Mouse (Mus musculus) T-helper 1 cell (primary cell): ENCODE results near the gene Heatr5b.

ENCODE experiments used
- in situ Hi-C: fragments of 300-600 bp; cut with MboI, MseI; formaldehyde crosslinking; loops from one replicate; pipeline ENCODE4 v1.15.1; 2025; ENCODE audit warnings: high pct_unique_total_duplicates

The Heatr5b gene

DNA sequence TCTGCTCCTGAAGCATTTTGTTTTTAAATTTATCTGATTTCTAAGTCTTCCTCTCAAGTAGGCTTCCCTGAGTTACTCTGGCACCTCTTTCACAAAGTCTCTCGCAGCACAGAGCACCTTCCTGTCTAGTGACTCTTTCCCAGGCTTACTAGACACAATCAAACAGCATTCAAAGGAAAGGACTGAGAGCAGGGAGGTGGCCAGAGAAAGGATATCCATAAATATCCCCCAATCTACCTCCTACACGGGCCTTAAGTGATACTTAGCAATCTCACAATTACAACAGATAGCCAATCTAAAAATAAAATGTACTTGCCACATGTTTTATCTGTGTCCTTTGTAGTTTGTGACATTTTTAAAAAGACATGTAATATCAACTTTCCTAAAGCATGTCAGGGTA lies 66.2 kb downstream of the Heatr5b start:
- in situ Hi-C loops = no loop called here

DNA sequence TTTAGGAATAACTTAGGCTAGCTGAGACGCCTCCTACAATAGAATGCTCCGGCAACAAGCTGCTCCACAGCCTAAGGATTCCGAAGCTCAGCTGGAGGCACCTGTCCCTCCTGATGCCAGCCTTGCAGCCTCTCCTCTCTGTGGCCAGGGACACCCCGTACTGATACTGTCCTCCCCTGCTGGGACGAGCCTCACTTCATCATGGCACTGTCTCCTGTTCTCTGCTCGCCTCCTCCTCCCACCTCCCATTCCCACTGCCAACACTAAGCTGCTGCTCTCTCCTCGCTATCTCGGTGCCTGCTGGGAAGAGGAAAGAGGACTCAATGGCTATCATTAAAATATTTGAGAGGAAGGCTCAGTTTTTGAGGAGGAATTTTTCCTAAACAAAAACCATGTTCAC lies 67.6 kb downstream of the Heatr5b start:
- in situ Hi-C loops = no loop called here

GRCm38 (mm10) chr17:78766084-78766483 lies 69.1 kb downstream of the Heatr5b start:
- in situ Hi-C loops = no loop called here

DNA sequence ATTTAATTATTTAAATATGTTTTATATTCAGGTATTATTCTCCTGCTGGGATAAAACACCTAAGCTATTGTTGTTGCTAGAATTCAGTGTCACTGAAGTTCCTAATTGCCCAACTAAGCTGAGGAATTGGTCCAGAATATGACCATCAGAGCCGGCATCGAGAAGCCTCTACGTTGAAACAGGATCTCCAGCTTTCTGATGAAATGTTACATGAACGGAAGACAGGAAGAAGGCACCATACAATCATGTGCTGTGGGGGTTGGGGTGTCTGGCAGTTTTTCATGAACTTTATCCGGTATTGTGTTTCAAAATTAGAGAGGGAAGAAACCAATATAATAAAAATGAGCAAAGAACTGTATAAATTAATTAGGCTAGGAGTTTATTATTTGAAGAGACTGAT lies 71.9 kb downstream of the Heatr5b start:
- in situ Hi-C loops = no loop called here

DNA sequence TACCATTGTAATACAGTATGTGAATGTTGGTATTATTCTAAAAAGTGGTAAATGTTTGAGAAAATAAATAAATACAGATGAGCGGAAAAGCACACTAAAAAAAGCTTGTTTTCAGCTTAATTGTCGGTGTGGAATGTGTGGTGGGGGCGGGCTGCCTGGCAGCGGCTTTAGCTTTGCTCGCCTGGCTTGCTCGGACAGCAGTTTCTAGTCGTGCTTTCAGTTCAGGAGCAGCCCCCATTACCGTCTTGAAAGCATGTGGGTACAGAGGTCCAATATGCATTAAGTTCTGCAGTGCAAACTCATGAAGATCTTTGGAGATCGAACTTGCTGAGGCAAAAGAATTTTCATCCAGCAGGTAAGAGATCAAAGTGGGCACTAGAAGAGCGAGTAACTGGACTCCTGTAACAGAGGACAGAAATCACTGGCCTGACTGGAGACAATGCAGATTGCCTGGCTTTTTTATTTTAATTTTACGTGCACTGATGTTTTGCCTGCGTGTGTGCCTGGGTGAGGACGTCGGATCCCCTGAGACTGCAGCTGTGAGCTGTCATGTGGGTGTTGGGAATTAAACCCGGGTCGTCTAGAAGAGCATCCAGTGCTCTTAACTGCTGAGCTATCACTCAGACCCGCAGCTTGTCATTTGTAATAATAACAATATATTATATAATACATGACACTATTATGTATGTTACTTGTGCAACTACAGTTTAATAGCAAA lies 82.1 kb downstream of the Heatr5b start:
- in situ Hi-C loops = no loop called here

DNA sequence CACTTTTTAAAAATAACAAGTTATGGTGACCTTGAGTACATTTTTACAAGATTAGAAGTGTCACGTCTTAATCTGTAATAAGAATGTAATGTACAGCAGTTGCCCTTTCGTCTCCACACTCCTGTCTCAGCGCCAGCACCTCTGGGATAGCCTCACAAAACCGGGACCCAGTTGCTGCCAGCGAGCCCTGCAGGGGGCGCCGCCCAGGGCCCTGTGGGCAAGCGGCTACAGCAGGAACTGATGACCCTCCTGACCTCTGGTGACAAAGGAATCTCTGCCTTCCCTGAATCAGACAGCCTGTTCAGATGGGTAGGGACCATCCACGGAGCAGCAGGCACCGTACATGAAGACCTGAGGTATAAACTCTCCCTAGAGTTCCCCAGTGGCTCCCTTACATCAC lies 83.1 kb downstream of the Heatr5b start:
- in situ Hi-C loops = no loop called here

- in situ Hi-C loops = no loop called here
Observed at GRCm38 (mm10) chr17:78748440-78748839, 86.7 kb downstream of the Heatr5b start.

- in situ Hi-C loops = loop anchor here (5.0 kb wide), 1 partner anchor 199 kb away; the partner anchor contains the start of genes Cebpz and Ndufaf7
Observed at GRCm38 (mm10) chr17:78738416-78738815, 96.7 kb downstream of the Heatr5b start.

DNA sequence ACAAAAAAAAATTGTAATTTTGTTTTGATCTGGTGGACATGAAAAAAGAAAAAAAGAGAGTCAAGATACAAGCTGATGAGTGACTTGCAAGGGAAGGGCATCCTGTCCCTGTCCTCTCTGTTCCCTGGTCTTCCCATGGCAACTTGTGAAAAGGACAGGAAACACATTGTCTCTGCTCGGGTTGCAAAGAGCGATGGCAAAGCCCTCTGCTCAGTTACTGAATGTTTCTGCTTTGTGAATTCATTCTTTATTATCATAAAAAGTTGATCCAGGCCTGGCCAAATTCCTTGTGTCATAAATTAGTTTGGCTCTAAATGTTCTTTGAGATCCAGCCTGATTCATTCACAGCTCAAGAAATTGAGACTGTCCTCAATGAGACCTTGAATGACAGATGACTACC lies 97.4 kb downstream of the Heatr5b start:
- in situ Hi-C loops = loop anchor here (5.0 kb wide), 1 partner anchor 200 kb away; the partner anchor contains the start of genes Cebpz and Ndufaf7

DNA sequence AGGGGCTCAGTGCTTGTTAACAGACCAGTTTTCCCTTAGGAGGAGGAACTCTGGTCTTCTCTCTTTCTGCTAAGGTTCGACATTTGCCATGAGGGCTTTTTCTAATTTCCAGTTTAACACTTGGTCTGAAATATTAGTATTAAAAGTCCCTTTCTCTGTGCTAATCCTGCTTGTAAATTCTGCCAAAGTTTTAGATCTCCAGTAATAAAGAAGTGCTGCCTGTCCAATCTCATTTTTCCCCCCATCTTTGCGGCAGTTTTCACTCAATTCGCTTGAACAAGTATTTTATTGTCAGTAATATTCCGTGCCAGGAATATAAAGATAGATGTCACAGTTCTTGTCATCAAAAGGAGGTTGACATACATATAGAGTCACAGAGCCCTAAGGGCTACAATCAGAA lies 98.1 kb downstream of the Heatr5b start, which contains the start of gene Strn:
Gene Strn, minus strand, starts transcription at position 101 of the 400 bp plus-strand sequence.
- in situ Hi-C loops = loop anchor here (5.0 kb wide), 1 partner anchor 200 kb away; the partner anchor contains the start of genes Cebpz and Ndufaf7

- in situ Hi-C loops = loop anchor here (5.0 kb wide), 1 partner anchor 201 kb away; the partner anchor contains the start of genes Cebpz and Ndufaf7
Observed at GRCm38 (mm10) chr17:78736473-78736988, 98.6 kb downstream of the Heatr5b start.

- in situ Hi-C loops = loop anchor here (5.0 kb wide), 1 partner anchor 201 kb away; the partner anchor contains the start of genes Cebpz and Ndufaf7
Observed at GRCm38 (mm10) chr17:78735731-78736472, 99.3 kb downstream of the Heatr5b start.

DNA sequence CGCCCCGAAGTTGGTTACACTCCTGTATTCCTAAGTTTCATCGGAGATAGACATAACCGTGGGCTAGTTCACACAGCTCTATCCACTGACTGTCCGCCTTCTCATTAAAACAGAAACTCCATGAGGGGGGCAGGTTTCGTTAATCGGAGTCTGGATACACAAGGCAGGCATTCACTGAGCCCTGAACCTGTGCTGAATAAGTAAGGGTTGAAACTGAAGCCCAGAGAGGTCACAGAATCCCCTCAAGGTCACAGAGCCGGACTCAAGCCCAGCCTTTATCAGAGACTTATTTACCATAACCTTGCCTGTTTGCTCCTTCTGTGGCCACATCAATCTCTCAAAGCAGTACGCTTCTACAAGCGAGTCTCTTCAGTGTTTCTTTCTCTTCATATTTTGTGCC lies 100.4 kb downstream of the Heatr5b start:
- in situ Hi-C loops = loop anchor here (5.0 kb wide), 1 partner anchor 202 kb away; the partner anchor contains the start of genes Cebpz and Ndufaf7

- in situ Hi-C loops = no loop called here
Observed at GRCm38 (mm10) chr17:78732056-78732455, 103.1 kb downstream of the Heatr5b start.

DNA sequence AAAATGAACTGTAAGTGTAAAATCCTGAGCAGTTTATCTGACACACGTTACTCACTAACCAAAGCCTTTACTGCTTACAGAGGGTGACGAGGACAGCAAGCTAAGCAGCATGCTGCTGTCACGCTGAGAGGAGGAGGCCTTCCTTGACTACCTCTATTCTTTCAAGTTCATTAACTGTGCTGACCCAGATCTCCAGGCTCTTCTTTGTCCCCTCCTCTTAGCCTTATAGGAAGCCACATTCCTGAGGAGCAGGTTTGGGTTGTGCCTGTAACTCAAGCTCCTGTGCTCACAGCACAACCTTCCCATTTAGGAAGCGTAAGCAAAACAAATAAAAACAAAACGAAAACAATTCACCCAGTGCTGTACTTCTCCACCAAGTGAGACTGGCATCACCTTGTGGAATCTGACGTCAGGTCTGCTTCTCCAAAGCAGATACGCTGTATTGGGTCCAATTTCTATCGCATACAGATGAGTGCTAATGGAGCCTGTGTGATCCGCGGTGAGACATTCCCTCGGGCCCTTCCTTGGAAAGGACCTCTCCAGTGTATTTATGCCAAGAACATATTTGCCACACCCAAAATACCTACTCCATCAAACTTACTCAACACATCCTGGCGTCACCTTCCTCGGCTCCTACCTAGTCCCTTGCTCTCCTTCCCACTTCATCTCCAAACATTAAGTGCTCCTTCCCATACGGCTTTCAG lies 108.3 kb downstream of the Heatr5b start:
- in situ Hi-C loops = no loop called here

DNA sequence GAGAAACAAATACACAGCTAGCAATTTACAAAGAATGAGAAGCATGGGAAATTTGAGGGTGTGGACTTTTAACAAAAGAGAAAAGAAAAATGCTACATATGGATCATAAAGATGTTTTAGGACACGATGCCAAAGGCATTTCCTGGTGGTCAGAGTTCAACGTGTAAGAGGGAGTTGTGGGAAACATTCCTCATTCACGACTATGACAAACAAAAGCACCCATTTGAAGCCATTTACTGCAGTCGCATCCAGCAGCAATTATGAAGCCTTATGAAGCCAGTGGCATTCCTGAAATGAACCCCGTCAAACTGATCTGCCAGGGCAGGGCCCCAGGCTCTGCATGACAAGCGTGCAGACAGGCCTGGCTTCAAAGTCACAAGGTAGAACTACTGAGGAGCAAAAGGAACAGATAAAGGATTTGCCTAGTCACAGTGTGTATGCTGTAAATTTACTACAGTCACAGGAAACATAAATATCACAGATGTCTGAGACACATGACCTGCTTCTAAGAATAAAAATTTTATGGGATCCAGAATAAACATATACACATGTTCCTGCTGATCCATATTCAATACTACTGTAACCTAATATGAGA lies 110.6 kb downstream of the Heatr5b start:
- in situ Hi-C loops = no loop called here

GRCm38 (mm10) chr17:78721690-78722089 lies 113.5 kb downstream of the Heatr5b start:
- in situ Hi-C loops = no loop called here

DNA sequence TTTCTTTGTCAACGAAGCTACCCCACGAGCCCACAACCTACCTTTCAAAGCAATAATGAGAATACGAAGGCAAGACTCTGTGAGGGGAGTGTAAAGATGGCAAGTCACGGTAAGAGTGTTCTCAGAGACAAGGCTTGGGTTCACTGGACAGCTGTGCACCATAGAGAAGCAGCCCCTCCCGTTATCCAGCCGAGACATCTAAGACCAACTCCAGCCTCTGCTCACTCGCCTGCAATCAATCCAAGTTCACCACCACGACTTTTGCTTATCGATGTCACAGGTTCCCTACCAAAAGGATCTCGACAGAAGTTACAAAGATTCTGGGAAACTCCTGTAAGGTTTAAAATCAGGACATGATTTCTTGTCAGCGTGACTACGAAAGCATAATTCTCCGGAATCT lies 116.1 kb downstream of the Heatr5b start:
- in situ Hi-C loops = no loop called here

DNA sequence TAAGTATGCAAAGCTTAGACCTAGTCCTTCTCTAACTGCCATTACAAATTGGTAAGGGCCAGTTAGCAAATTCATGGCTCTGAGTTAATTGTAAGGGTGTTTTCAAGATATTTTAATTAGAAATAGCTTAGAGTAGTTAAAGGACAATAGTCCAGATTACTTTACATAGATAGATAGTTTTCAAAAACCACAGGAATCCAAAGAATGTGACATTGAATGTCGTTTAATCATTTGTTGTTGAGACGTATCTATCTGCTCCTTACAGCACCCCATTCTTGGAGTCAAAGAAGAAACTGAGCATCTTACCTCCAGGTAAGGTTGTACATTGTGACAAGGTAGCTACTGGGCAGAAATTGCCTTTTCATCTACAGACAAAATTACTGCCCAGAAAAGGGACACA lies 124.9 kb downstream of the Heatr5b start:
- in situ Hi-C loops = no loop called here

DNA sequence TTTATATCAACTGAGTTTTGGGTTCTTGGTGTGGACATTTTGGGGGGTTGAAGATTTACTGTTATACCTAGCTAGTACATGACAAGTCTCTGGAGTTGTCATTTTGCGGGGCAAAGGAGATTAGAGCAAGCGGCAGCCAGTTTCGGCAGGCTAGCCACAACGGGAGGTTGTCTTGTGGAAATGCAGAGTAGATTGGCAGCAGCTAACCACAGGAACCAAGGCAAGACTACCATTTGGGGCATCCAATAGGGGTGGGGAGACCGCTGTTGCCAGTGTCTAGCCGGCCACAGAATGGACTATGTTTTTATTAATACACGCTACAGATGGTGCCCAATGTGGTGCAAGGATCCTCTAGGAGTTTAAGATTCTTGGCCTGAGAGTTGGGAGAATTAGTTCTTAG lies 126.7 kb downstream of the Heatr5b start:
- in situ Hi-C loops = no loop called here

GRCm38 (mm10) chr17:78702988-78703387 lies 132.2 kb downstream of the Heatr5b start:
- in situ Hi-C loops = no loop called here
